Mouse (Mus musculus): ENCODE data around the gene Tmem121. TPM values are rescaled to one million over a fixed set of nuclear protein-coding genes. Genes with fewer than 3 reads are reported as not detected.
A peak's percentile ranks its signal among the peaks of the same experiment; 100 is the strongest.
"Not testable (repeated sequence)": the region's sequence is repeated elsewhere in the genome, so short reads cannot be mapped to it uniquely, and the experiment has no call there.

Gene Tmem121
- polyA plus RNA-seq, 1 experiment from 2014 or later = 46.9 TPM

GRCm38 (mm10) chr12:113176960-113177725 lies 8.6 kb upstream of the Tmem121 start:
- Histone ChIP-seq H3K9me3 (ENCODE audit: control insufficient read depth, low read length) (no peaks in the 10 kb centered on the region), H3K4me1 (replicated peaks; ENCODE audit: control insufficient read depth, insufficient read depth, low read length) (no peaks in the 10 kb centered on the region), H3K27ac (ENCODE audit: low read length) (no peak overlapping the region), H3K27me3 (replicated peaks; ENCODE audit: control insufficient read depth, insufficient read depth, low read length) (no peaks in the 10 kb centered on the region), H3K9ac (replicated peaks; ENCODE audit: low read depth, low read length) (no peak overlapping the region), H3K4me3 (replicated peaks; ENCODE audit: low read length) (no peak overlapping the region), H3K4me2 (ENCODE audit: low read length) (no peak overlapping the region), H3K36me3 (ENCODE audit: control insufficient read depth, insufficient read depth) (no peaks in the 10 kb centered on the region)
- ATAC-seq = no peak
- 89% methylated on average over 18 of the region's 18 CpGs for WGBS

DNA sequence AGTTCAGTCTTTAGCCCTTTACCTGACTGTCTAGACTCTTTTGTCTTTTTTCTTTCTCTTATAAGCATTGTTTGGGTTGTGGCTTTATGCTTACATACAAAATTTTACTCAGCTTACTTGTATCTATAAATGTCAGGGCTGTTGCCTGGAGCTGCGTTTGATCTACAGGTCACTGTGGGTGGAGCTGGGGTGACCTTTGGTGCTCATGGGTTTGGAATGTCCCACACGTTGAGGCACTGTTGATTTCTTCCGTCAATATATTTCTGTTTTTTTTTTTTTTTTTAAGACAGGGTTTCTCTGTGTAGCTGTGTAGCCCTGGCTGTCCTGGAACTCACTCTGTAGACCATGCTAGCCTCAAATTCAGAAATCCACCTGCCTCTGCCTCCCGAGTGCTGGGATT lies 4.7 kb upstream of the Tmem121 start:
- no peaks in the 10 kb centered on the region for H3K9me3 ChIP-seq (ENCODE audit: control insufficient read depth, low read length)
- no peak overlapping the region for H3K4me3 ChIP-seq (replicated peaks; ENCODE audit: low read length)
- no peak for ATAC-seq
- no peak overlapping the region for H3K27ac ChIP-seq (ENCODE audit: low read length)
- no peaks in the 10 kb centered on the region for H3K27me3 ChIP-seq (replicated peaks; ENCODE audit: control insufficient read depth, insufficient read depth, low read length)
- H3K4me1 ChIP-seq (replicated peaks; ENCODE audit: control insufficient read depth, insufficient read depth, low read length) = peaks cover 6% of the 10 kb centered on the region
- H3K9ac ChIP-seq (replicated peaks; ENCODE audit: low read depth, low read length) = no peak overlapping the region
- 85% methylated on average over 4 of the region's 4 CpGs for WGBS
- H3K4me2 ChIP-seq (ENCODE audit: low read length) = no peak overlapping the region
- H3K36me3 ChIP-seq (ENCODE audit: control insufficient read depth, insufficient read depth) = no peaks in the 10 kb centered on the region

DNA sequence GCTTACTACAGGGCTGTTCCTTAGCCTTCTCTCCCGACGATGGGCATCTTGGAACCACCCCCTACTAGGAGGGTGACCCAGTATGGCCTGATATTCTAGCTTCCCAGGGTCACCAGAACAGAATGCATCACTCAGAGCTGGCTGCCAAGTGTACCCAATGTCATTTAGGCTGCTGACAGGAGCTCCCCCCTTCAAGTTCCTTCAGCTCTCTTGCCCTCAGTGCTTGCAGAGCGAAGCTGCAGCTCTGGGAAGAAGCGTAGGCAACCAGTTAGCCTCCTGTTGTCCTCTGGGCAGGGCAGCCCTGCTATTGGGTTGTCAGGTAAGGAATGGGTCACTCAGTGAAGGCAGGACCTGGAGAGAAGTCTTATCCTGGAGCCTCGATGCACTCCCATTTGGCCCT lies 785 bp upstream of the Tmem121 start:
- no peak overlapping the region for H3K4me2 ChIP-seq (ENCODE audit: low read length)
- no peak overlapping the region for H3K27ac ChIP-seq (ENCODE audit: low read length)
- H3K4me1 ChIP-seq (replicated peaks; ENCODE audit: control insufficient read depth, insufficient read depth, low read length) = peaks cover 28% of the 10 kb centered on the region
- WGBS = 62% methylated on average over 5 of the region's 5 CpGs
- peaks cover 16% of the 10 kb centered on the region for H3K36me3 ChIP-seq (ENCODE audit: control insufficient read depth, insufficient read depth)
- ATAC-seq = no peak
- no peaks in the 10 kb centered on the region for H3K27me3 ChIP-seq (replicated peaks; ENCODE audit: control insufficient read depth, insufficient read depth, low read length)
- H3K9ac ChIP-seq (replicated peaks; ENCODE audit: low read depth, low read length) = no peak overlapping the region
- H3K4me3 ChIP-seq (replicated peaks; ENCODE audit: low read length) = no peak overlapping the region
- no peaks in the 10 kb centered on the region for H3K9me3 ChIP-seq (ENCODE audit: control insufficient read depth, low read length)

DNA sequence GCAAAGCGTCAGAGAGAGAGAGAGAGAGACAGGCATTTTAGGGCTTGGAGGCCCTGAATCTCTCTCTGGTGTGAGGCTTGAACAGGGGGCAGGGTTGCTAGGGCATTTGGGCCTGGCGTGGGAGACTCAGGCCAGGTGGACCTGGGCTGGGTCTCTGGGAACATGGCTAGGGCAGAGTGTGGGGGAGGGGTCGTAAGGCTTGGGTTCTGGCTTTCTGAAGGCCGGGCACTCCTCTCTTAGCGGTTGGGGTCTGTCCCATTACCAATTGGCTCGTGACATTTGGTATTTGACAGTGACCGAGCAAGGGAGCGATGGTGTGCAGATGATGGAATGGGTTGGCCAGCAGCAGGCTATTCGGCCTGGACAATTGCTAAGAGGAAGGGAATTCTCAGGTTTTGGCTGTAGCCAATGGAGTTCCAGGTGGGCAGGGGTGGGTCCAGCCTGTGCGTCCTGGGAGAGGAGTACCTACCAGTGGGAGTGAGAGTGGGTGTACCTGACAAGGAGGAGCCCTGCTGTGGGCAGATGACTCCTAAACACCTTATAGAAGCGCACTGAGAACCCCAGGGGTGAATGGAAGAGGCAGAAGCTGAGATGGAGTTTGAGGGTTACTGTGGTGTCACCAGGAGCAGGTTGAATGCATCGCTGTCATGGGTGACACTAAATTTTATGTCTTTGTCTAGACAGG lies 738 bp downstream of the Tmem121 start:
- Histone ChIP-seq H3K4me2 (ENCODE audit: low read length) (peak overlapping the region; percentile 93), H3K9ac (replicated peaks; ENCODE audit: low read depth, low read length) (peak overlapping the region; percentile 87), H3K27me3 (replicated peaks; ENCODE audit: control insufficient read depth, insufficient read depth, low read length) (no peaks in the 10 kb centered on the region), H3K36me3 (ENCODE audit: control insufficient read depth, insufficient read depth) (peaks cover 22% of the 10 kb centered on the region), H3K4me3 (replicated peaks; ENCODE audit: low read length) (peak overlapping the region; percentile 84), H3K27ac (ENCODE audit: low read length) (peak overlapping the region; percentile 37; the same call in 1 of the 2 replicates), H3K9me3 (ENCODE audit: control insufficient read depth, low read length) (no peaks in the 10 kb centered on the region), H3K4me1 (replicated peaks; ENCODE audit: control insufficient read depth, insufficient read depth, low read length) (peaks cover 28% of the 10 kb centered on the region)
- WGBS = 32% methylated on average over 12 of the region's 12 CpGs
- ATAC-seq = peak; percentile 3; the same call in 1 of the 2 replicates

DNA sequence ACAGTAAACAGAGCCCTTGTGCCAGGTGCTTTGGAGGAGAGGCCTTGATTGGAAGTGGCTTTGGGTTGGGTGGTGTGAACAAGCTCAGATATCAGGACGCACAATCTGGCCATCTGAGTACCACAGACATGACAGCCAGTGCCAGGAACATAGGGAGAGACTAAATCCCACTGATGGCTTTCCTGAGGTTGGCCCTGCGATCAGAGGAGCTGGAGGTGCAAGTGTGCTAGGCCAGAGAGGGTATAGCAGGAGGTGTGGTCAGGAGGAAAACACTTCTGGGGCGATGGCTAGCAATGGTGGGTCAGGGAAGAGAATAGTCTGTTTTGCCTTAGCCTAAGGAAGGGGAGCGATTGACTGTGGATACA lies 1.3 kb downstream of the Tmem121 start:
- 46% methylated on average over 4 of the region's 4 CpGs for WGBS
- peak overlapping the region; percentile 93 for H3K4me2 ChIP-seq (ENCODE audit: low read length)
- H3K4me3 ChIP-seq (replicated peaks; ENCODE audit: low read length) = peak overlapping the region; percentile 84
- peaks cover 22% of the 10 kb centered on the region for H3K36me3 ChIP-seq (ENCODE audit: control insufficient read depth, insufficient read depth)
- peaks cover 28% of the 10 kb centered on the region for H3K4me1 ChIP-seq (replicated peaks; ENCODE audit: control insufficient read depth, insufficient read depth, low read length)
- no peaks in the 10 kb centered on the region for H3K9me3 ChIP-seq (ENCODE audit: control insufficient read depth, low read length)
- H3K27ac ChIP-seq (ENCODE audit: low read length) = no peak overlapping the region
- no peaks in the 10 kb centered on the region for H3K27me3 ChIP-seq (replicated peaks; ENCODE audit: control insufficient read depth, insufficient read depth, low read length)
- H3K9ac ChIP-seq (replicated peaks; ENCODE audit: low read depth, low read length) = peak overlapping the region; percentile 87
- ATAC-seq = no peak

DNA sequence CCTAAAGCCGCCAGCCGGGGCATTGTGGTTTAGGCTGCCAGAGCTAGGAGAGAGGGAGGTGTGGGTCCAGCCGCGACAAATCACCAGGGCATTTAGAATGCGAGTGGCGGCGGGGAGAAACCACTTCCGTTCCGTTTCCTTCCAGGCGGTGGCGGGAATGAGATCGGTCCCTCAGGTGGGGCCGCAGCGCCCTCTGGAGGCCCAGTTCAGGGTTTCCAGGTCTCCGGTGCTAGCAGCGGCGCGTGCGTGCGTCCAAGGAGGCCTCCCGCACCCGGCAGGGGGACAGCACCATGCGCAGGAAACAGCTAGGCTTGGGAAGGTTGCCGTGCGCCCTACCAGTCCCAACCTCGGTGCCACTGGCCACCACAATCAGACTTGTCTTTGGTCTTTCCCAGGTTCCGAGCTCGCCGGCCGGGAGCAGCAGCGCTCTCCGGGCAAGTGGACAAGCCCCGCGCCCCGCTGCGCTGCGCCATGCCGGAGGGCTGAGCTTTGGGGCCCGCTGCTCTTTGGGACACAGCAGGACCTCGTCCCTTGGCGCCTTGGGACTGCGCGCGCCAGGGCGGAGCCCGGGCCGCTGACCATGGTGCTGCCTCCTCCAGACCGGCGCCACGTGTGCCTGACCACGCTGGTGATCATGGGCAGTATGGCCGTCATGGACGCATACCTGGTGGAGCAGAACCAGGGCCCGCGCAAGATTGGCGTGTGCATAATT lies 2.0 kb downstream of the Tmem121 start:
- no peaks in the 10 kb centered on the region for H3K27me3 ChIP-seq (replicated peaks; ENCODE audit: control insufficient read depth, insufficient read depth, low read length)
- H3K9me3 ChIP-seq (ENCODE audit: control insufficient read depth, low read length) = no peaks in the 10 kb centered on the region
- WGBS = 4% methylated on average over 55 of the region's 56 CpGs
- ATAC-seq = peak; percentile 60
- H3K9ac ChIP-seq (replicated peaks; ENCODE audit: low read depth, low read length) = peak overlapping the region; percentile 60
- peaks cover 28% of the 10 kb centered on the region for H3K4me1 ChIP-seq (replicated peaks; ENCODE audit: control insufficient read depth, insufficient read depth, low read length)
- H3K36me3 ChIP-seq (ENCODE audit: control insufficient read depth, insufficient read depth) = peaks cover 22% of the 10 kb centered on the region
- no peak overlapping the region for H3K27ac ChIP-seq (ENCODE audit: low read length)
- peak overlapping the region; percentile 84 for H3K4me3 ChIP-seq (replicated peaks; ENCODE audit: low read length)
- H3K4me2 ChIP-seq (ENCODE audit: low read length) = peak overlapping the region; percentile 93

DNA sequence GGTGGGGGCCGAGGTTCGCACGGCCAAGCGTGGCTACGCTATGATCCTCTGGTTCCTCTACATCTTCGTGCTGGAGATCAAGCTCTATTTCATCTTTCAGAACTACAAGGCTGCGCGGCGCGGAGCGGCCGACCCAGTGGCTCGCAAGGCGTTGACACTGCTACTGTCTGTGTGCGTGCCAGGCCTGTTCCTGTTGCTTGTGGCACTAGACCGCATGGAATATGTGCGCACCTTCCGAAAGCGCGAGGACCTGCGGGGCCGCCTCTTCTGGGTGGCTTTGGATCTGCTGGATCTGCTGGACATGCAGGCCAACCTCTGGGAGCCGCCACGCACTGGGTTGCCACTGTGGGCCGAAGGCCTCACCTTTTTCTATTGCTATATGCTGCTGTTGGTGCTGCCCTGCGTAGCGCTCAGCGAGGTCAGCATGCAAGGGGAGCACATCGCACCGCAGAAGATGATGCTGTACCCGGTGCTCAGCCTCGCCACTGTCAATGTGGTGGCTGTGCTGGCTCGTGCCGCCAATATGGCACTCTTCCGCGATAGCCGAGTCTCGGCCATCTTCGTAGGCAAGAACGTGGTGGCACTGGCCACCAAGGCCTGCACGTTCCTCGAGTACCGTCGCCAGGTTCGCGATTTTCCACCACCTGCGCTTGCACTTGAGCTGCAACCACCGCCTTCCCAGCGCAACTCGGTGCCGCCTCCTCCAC lies 2.8 kb downstream of the Tmem121 start:
- ATAC-seq = no peak
- 92% methylated on average over 51 of the region's 51 CpGs for WGBS
- no peak overlapping the region for H3K9ac ChIP-seq (replicated peaks; ENCODE audit: low read depth, low read length)

DNA sequence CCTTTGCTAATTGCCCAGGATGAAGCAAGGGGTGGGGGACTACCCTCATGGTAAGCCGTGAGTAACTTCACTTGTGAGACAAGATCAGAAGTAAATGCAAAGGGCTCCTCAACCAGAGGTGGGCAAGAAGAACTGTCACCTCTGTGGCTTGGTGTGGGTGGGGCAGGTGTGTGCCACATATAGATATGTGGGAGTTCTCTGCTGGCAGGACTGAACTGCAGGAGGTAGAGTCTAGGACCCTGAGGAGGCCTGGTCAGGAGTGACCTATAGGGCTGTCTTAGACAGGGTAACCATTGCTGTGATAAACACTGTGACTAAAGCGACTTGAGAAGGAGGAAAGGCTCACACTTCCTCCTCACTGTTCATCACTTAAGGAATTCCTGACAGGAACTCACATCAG lies 7.7 kb downstream of the Tmem121 start:
- peaks cover 19% of the 10 kb centered on the region for H3K36me3 ChIP-seq (ENCODE audit: control insufficient read depth, insufficient read depth)
- H3K4me3 ChIP-seq (replicated peaks; ENCODE audit: low read length) = no peak overlapping the region
- H3K9ac ChIP-seq (replicated peaks; ENCODE audit: low read depth, low read length) = no peak overlapping the region
- ATAC-seq = no peak
- no peaks in the 10 kb centered on the region; the same call in 1 of the 2 replicates for H3K4me1 ChIP-seq (replicated peaks; ENCODE audit: control insufficient read depth, insufficient read depth, low read length)
- H3K27ac ChIP-seq (ENCODE audit: low read length) = no peak overlapping the region
- 0 out of 2 replicates have a peak, but pooled peaks cover 2% of the 10 kb centered on the region for H3K9me3 ChIP-seq (ENCODE audit: control insufficient read depth, low read length)
- H3K27me3 ChIP-seq (replicated peaks; ENCODE audit: control insufficient read depth, insufficient read depth, low read length) = no peaks in the 10 kb centered on the region
- no peak overlapping the region for H3K4me2 ChIP-seq (ENCODE audit: low read length)
- WGBS = 82% methylated on average over 2 of the region's 2 CpGs

More for the DNA sequence above, 2.8 kb downstream of the Tmem121 start:
- no peaks in the 10 kb centered on the region for H3K27me3 ChIP-seq (replicated peaks; ENCODE audit: control insufficient read depth, insufficient read depth, low read length)
- H3K4me3 ChIP-seq (replicated peaks; ENCODE audit: low read length) = peak overlapping the region; percentile 84
- no peak overlapping the region for H3K27ac ChIP-seq (ENCODE audit: low read length)
- no peaks in the 10 kb centered on the region for H3K9me3 ChIP-seq (ENCODE audit: control insufficient read depth, low read length)
- peak overlapping the region; percentile 93 for H3K4me2 ChIP-seq (ENCODE audit: low read length)
- H3K36me3 ChIP-seq (ENCODE audit: control insufficient read depth, insufficient read depth) = peaks cover 22% of the 10 kb centered on the region
- H3K4me1 ChIP-seq (replicated peaks; ENCODE audit: control insufficient read depth, insufficient read depth, low read length) = peaks cover 28% of the 10 kb centered on the region

DNA sequence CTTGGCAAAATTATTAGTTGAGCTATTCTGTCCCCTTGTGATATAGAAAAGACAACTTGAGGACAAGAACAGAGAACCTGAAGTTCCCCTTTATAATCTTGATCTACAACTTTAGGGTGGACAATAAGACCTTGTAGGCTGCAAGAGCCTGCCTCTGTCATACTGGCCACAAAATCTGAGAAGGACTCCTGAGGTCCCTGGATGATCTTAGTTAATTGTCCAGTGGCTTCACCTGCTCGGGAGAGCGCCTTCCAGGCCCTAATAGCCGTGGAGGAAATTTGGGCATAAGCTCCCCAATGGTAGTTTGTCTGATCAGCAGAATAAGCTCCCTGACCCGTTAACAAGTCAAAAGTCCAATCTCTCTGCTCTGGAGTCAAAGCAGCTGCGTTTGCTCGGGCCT lies 13.4 kb downstream of the Tmem121 start:
- WGBS = 98% methylated on average over 3 of the region's 6 CpGs
- H3K4me3 ChIP-seq (replicated peaks; ENCODE audit: low read length); H3K4me1 ChIP-seq (replicated peaks; ENCODE audit: control insufficient read depth, insufficient read depth, low read length); H3K9ac ChIP-seq (replicated peaks; ENCODE audit: low read depth, low read length); H3K36me3 ChIP-seq (ENCODE audit: control insufficient read depth, insufficient read depth); H3K27ac ChIP-seq (ENCODE audit: low read length); ATAC-seq; H3K9me3 ChIP-seq (ENCODE audit: control insufficient read depth, low read length); H3K27me3 ChIP-seq (replicated peaks; ENCODE audit: control insufficient read depth, insufficient read depth, low read length); H3K4me2 ChIP-seq (ENCODE audit: low read length): not testable (repeated sequence)

All from forebrain, embryonic 16.5 days (tissue).